Mouse (Mus musculus) urinary bladder, adult 2 months (tissue): Measurements from ENCODE around the gene Macrod2. TPM values are rescaled to one million over a fixed set of nuclear protein-coding genes. Genes with fewer than 3 reads are reported as not detected.

ENCODE experiments used
- DNase-seq: peaks from one replicate; pipeline ENCODE4 v3.0.0; 2022; ENCODE audit warnings: low spot score
- polyA plus RNA-seq: library from polyadenylated mRNA; depleted of rRNA; stranded (reverse); fragments of >200 nt; gene quantifications from 2 replicates; pipeline ENCODE4 v1.2.3, GENCODE M21; 2012

Macrod2 gene
- polyA plus RNA-seq, 1 experiment = 3.5 TPM

- no peak for DNase-seq
These were observed 806.9 kb downstream of the Macrod2 start for GRCm38 (mm10) chr2:141202015-141202364.

- no peak for DNase-seq
These were observed 816.2 kb downstream of the Macrod2 start for GRCm38 (mm10) chr2:141211346-141211745.

GRCm38 (mm10) chr2:141212291-141212690 lies 817.2 kb downstream of the Macrod2 start:
- no peak for DNase-seq

GRCm38 (mm10) chr2:141217490-141217889 lies 822.4 kb downstream of the Macrod2 start:
- DNase-seq = no peak

- DNase-seq = no peak
These were observed 822.8 kb downstream of the Macrod2 start for GRCm38 (mm10) chr2:141217925-141218324.

- DNase-seq = no peak
These were observed 833.7 kb downstream of the Macrod2 start for GRCm38 (mm10) chr2:141228809-141229208.

- DNase-seq = no peak
These were observed 834.7 kb downstream of the Macrod2 start for GRCm38 (mm10) chr2:141229820-141230219.

GRCm38 (mm10) chr2:141231011-141231668 lies 836.0 kb downstream of the Macrod2 start:
- DNase-seq = no peak

- DNase-seq = no peak
These were observed 839.2 kb downstream of the Macrod2 start for GRCm38 (mm10) chr2:141234306-141234705.

- DNase-seq = no peak
These were observed 839.8 kb downstream of the Macrod2 start for GRCm38 (mm10) chr2:141234724-141235453.

- DNase-seq = no peak
These were observed 852.6 kb downstream of the Macrod2 start for GRCm38 (mm10) chr2:141247680-141248079.

- DNase-seq = no peak
These were observed 869.5 kb downstream of the Macrod2 start for GRCm38 (mm10) chr2:141264582-141264981.

GRCm38 (mm10) chr2:141266591-141266990 lies 871.5 kb downstream of the Macrod2 start:
- DNase-seq = no peak

GRCm38 (mm10) chr2:141271541-141271940 lies 876.4 kb downstream of the Macrod2 start:
- DNase-seq = no peak

- no peak for DNase-seq
These were observed 877.9 kb downstream of the Macrod2 start for GRCm38 (mm10) chr2:141272966-141273365.

GRCm38 (mm10) chr2:141274262-141274661 lies 879.2 kb downstream of the Macrod2 start:
- no peak for DNase-seq

GRCm38 (mm10) chr2:141279130-141279698 lies 884.1 kb downstream of the Macrod2 start:
- DNase-seq = no peak

GRCm38 (mm10) chr2:141280817-141281216 lies 885.7 kb downstream of the Macrod2 start:
- no peak for DNase-seq

GRCm38 (mm10) chr2:141286110-141286747 lies 891.1 kb downstream of the Macrod2 start:
- no peak for DNase-seq

GRCm38 (mm10) chr2:141288494-141288893 lies 893.4 kb downstream of the Macrod2 start:
- DNase-seq = no peak

GRCm38 (mm10) chr2:141289059-141289713 lies 894.1 kb downstream of the Macrod2 start:
- DNase-seq = no peak

- no peak for DNase-seq
These were observed 897.7 kb downstream of the Macrod2 start for GRCm38 (mm10) chr2:141292847-141293246.
